Mouse (Mus musculus): ENCODE results near the gene Nrp1. TPM values are rescaled to one million over a fixed set of nuclear protein-coding genes. Genes with fewer than 3 reads are reported as not detected.

Nrp1 gene
- polyA plus RNA-seq (2015; fragmentation: Nextera tagmentation; extraction: Ambion mirVana), result 74.5 and 75.1 TPM in 2 replicates

GRCm38 (mm10) chr8:128358406-128358755 is at the start of gene Nrp1:
Gene Nrp1 (plus strand): TSS chr8:128358604.
- no peaks in the 10 kb centered on the region for H3K9me3 ChIP-seq

GRCm38 (mm10) chr8:128320797-128321196 is 37.6 kb upstream of the Nrp1 start:
- Histone ChIP-seq H3K36me3 (no peaks in the 10 kb centered on the region), H3K27ac (replicated peaks) (no peak overlapping the region), H3K4me3 (no peak overlapping the region), H3K4me2 (no peak overlapping the region), H3K27me3 (no peaks in the 10 kb centered on the region), H3K4me1 (replicated peaks) (no peaks in the 10 kb centered on the region), H3K9me3 (no peaks in the 10 kb centered on the region), H3K9ac (no peak overlapping the region)
- ATAC-seq (ENCODE audit: low FRiP score, low read depth), result no peak
- WGBS, result 91% methylated on average over 2 of the region's 2 CpGs

More at GRCm38 (mm10) chr8:128358406-128358755, at the start of gene Nrp1:
- under 1% methylated on average over 21 of the region's 21 CpGs for WGBS
- peaks cover 41% of the 10 kb centered on the region for H3K4me1 ChIP-seq (replicated peaks)
- H3K4me2 ChIP-seq, result peak within 1 kb of the TSS; percentile 100
- H3K4me3 ChIP-seq, result peak within 1 kb of the TSS; percentile 78
- H3K27ac ChIP-seq (replicated peaks), result peak within 1 kb of the TSS; percentile 95
- peak; percentile 38 for ATAC-seq (ENCODE audit: low FRiP score, low read depth)
- no peaks in the 10 kb centered on the region for H3K36me3 ChIP-seq
- H3K9ac ChIP-seq, result peak within 1 kb of the TSS; percentile 86
- H3K27me3 ChIP-seq, result no peaks in the 10 kb centered on the region

GRCm38 (mm10) chr8:128327281-128327680 is 31.1 kb upstream of the Nrp1 start:
- H3K36me3 ChIP-seq, result no peaks in the 10 kb centered on the region
- no peak overlapping the region for H3K27ac ChIP-seq (replicated peaks)
- H3K4me3 ChIP-seq, result no peak overlapping the region
- H3K27me3 ChIP-seq, result no peaks in the 10 kb centered on the region
- ATAC-seq (ENCODE audit: low FRiP score, low read depth), result no peak
- H3K4me2 ChIP-seq, result no peak overlapping the region
- 96% methylated on average over 1 of the region's 1 CpGs for WGBS
- no peaks in the 10 kb centered on the region for H3K9me3 ChIP-seq
- no peaks in the 10 kb centered on the region for H3K4me1 ChIP-seq (replicated peaks)
- H3K9ac ChIP-seq, result no peak overlapping the region

GRCm38 (mm10) chr8:128327922-128328321 is 30.5 kb upstream of the Nrp1 start:
- Histone ChIP-seq H3K4me1 (replicated peaks) (no peaks in the 10 kb centered on the region), H3K9me3 (no peaks in the 10 kb centered on the region), H3K4me2 (no peak overlapping the region), H3K4me3 (no peak overlapping the region), H3K36me3 (no peaks in the 10 kb centered on the region), H3K27me3 (no peaks in the 10 kb centered on the region), H3K9ac (no peak overlapping the region), H3K27ac (replicated peaks) (no peak overlapping the region)
- ATAC-seq (ENCODE audit: low FRiP score, low read depth), result no peak
- WGBS, result 34% methylated on average over 2 of the region's 2 CpGs

GRCm38 (mm10) chr8:128329502-128329901 is 28.9 kb upstream of the Nrp1 start:
- H3K9ac ChIP-seq, result no peak overlapping the region
- H3K27ac ChIP-seq (replicated peaks), result no peak overlapping the region
- 90% methylated on average over 3 of the region's 3 CpGs for WGBS
- H3K27me3 ChIP-seq, result no peaks in the 10 kb centered on the region
- H3K4me1 ChIP-seq (replicated peaks), result no peaks in the 10 kb centered on the region
- no peak overlapping the region for H3K4me3 ChIP-seq
- H3K9me3 ChIP-seq, result no peaks in the 10 kb centered on the region
- ATAC-seq (ENCODE audit: low FRiP score, low read depth), result no peak
- no peaks in the 10 kb centered on the region for H3K36me3 ChIP-seq
- no peak overlapping the region for H3K4me2 ChIP-seq

- H3K4me2 ChIP-seq, result no peak overlapping the region
- no peak for ATAC-seq (ENCODE audit: low FRiP score, low read depth)
- no peak overlapping the region for H3K9ac ChIP-seq
- H3K9me3 ChIP-seq, result no peaks in the 10 kb centered on the region
- no peak overlapping the region for H3K27ac ChIP-seq (replicated peaks)
- 85% methylated on average over 3 of the region's 3 CpGs for WGBS
- no peaks in the 10 kb centered on the region for H3K4me1 ChIP-seq (replicated peaks)
- H3K27me3 ChIP-seq, result no peaks in the 10 kb centered on the region
- no peak overlapping the region for H3K4me3 ChIP-seq
- H3K36me3 ChIP-seq, result no peaks in the 10 kb centered on the region
These were observed 22.4 kb upstream of the Nrp1 start for GRCm38 (mm10) chr8:128335976-128336375.

GRCm38 (mm10) chr8:128338951-128339350 is 19.5 kb upstream of the Nrp1 start:
- Histone ChIP-seq H3K4me1 (replicated peaks) (no peaks in the 10 kb centered on the region), H3K9ac (no peak overlapping the region), H3K4me3 (no peak overlapping the region), H3K9me3 (no peaks in the 10 kb centered on the region), H3K36me3 (no peaks in the 10 kb centered on the region), H3K27me3 (no peaks in the 10 kb centered on the region), H3K27ac (replicated peaks) (no peak overlapping the region), H3K4me2 (no peak overlapping the region)
- ATAC-seq (ENCODE audit: low FRiP score, low read depth), result no peak

GRCm38 (mm10) chr8:128339521-128339920 is 18.9 kb upstream of the Nrp1 start:
- Histone ChIP-seq H3K4me1 (replicated peaks) (no peaks in the 10 kb centered on the region), H3K27me3 (no peaks in the 10 kb centered on the region), H3K36me3 (no peaks in the 10 kb centered on the region), H3K9me3 (no peaks in the 10 kb centered on the region), H3K9ac (no peak overlapping the region), H3K27ac (replicated peaks) (no peak overlapping the region), H3K4me3 (no peak overlapping the region), H3K4me2 (no peak overlapping the region)
- no peak for ATAC-seq (ENCODE audit: low FRiP score, low read depth)
- WGBS, result 92% methylated on average over 3 of the region's 3 CpGs

GRCm38 (mm10) chr8:128350405-128350804 is 8.0 kb upstream of the Nrp1 start:
- Histone ChIP-seq H3K9me3 (no peaks in the 10 kb centered on the region), H3K4me2 (no peak overlapping the region), H3K27me3 (no peaks in the 10 kb centered on the region), H3K27ac (replicated peaks) (no peak overlapping the region), H3K4me1 (replicated peaks) (no peaks in the 10 kb centered on the region), H3K9ac (no peak overlapping the region), H3K36me3 (no peaks in the 10 kb centered on the region), H3K4me3 (no peak overlapping the region)
- ATAC-seq (ENCODE audit: low FRiP score, low read depth), result no peak

- Histone ChIP-seq H3K4me3 (no peak overlapping the region), H3K9me3 (no peaks in the 10 kb centered on the region), H3K27me3 (no peaks in the 10 kb centered on the region), H3K9ac (no peak overlapping the region), H3K4me1 (replicated peaks) (0 out of 2 replicates have a peak, but pooled peaks cover 3% of the 10 kb centered on the region), H3K4me2 (no peak overlapping the region), H3K36me3 (no peaks in the 10 kb centered on the region), H3K27ac (replicated peaks) (no peak overlapping the region)
- no peak for ATAC-seq (ENCODE audit: low FRiP score, low read depth)
These were observed 7.2 kb upstream of the Nrp1 start for GRCm38 (mm10) chr8:128351211-128351610.

- Histone ChIP-seq H3K4me1 (replicated peaks) (peaks cover 17% of the 10 kb centered on the region), H3K9ac (no peak overlapping the region), H3K4me2 (no peak overlapping the region), H3K36me3 (no peaks in the 10 kb centered on the region), H3K9me3 (no peaks in the 10 kb centered on the region), H3K27me3 (no peaks in the 10 kb centered on the region), H3K4me3 (no peak overlapping the region), H3K27ac (replicated peaks) (no peak overlapping the region)
- WGBS, result 92% methylated on average over 2 of the region's 2 CpGs
- ATAC-seq (ENCODE audit: low FRiP score, low read depth), result no peak
These were observed 5.6 kb upstream of the Nrp1 start for GRCm38 (mm10) chr8:128352821-128353220.

GRCm38 (mm10) chr8:128353999-128354398 is 4.4 kb upstream of the Nrp1 start:
- Histone ChIP-seq H3K27me3 (no peaks in the 10 kb centered on the region), H3K4me3 (no peak overlapping the region), H3K9me3 (no peaks in the 10 kb centered on the region), H3K36me3 (no peaks in the 10 kb centered on the region), H3K4me1 (replicated peaks) (peaks cover 25% of the 10 kb centered on the region), H3K4me2 (no peak overlapping the region), H3K9ac (no peak overlapping the region), H3K27ac (replicated peaks) (no peak overlapping the region)
- no peak for ATAC-seq (ENCODE audit: low FRiP score, low read depth)
- 7% methylated on average over 1 of the region's 1 CpGs for WGBS

GRCm38 (mm10) chr8:128355091-128355490 is 3.3 kb upstream of the Nrp1 start:
- H3K4me3 ChIP-seq, result no peak overlapping the region
- H3K27me3 ChIP-seq, result no peaks in the 10 kb centered on the region
- H3K9ac ChIP-seq, result no peak overlapping the region
- no peak overlapping the region for H3K4me2 ChIP-seq
- H3K36me3 ChIP-seq, result no peaks in the 10 kb centered on the region
- peaks cover 25% of the 10 kb centered on the region for H3K4me1 ChIP-seq (replicated peaks)
- no peak overlapping the region for H3K27ac ChIP-seq (replicated peaks)
- no peaks in the 10 kb centered on the region for H3K9me3 ChIP-seq
- WGBS, result 93% methylated on average over 1 of the region's 1 CpGs
- ATAC-seq (ENCODE audit: low FRiP score, low read depth), result no peak

All from hindbrain, embryonic 15.5 days (tissue).